Mouse (Mus musculus) ES-Bruce4 (cell line): ENCODE data around the gene Rsg1.

Experiments used
- CTCF ChIP-seq: IDR thresholded peaks from one replicate; pipeline ENCODE4 v1.8.1; 2011; ENCODE audit warnings: low read depth, low read length
- POLR2A ChIP-seq: IDR thresholded peaks from one replicate; pipeline ENCODE4 v1.8.1; 2011; ENCODE audit warnings: low read length; ENCODE audit not compliant: insufficient read depth

DNA sequence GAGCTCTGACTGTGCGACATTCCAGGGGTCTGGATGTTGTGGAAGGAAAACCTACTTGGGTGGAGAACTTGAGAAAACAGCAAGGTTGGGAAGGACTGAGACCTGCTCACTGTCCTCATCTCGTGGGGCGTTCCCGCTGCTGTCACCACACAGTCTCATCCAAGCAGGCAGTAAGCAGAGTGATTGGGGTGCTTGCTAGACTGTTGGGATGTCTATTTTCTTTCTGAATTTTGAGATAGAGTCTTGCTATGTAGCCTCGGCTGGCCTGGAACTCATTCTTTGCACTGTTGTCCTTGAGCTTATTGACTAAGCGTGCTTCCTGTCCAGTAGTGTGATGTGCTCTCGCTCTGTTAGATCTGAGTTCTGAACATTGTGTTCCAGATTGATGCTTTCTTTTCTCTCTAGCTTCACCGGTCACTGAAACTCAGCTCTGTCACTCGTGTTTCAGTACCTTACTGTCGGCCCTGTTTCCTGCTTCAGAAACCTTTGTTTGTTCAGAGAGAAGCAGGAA is 37.4 kb upstream of the Rsg1 start:
- TF ChIP-seq CTCF = no peak
- TF ChIP-seq POLR2A = no peak
